Comparison of ENCODE assay signal across 26 mouse cellular contexts in the genomic region with DNA sequence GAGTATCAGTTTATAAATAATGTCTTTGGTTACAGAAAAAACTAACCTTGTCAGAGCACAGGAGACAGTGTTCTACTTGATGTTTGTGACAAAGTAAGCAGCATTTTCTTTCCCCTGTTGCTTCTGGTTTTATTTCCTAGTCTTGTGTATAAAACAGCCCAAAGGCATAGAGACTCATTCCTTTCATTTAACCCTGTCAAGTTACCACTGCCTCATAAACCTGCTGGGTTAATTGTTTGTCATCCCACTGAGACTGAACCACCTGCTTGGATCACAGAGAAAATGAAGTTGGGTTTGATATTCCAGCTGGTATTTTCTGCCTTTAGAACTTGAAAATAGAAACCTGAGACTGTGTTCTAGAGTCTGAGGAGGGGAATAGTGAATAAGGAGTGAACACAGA.
"Had no signal": no experiment of that assay in that cellular context is flagged by ENCODE, and none has a peak within 500 bp of the region (broad histone marks: within the 10 kb centered on the region; RNA-seq: fewer than 3 reads in every experiment).

No protein-coding gene starts in this region.

- H3K9me3 ChIP-seq: heart, embryonic 10.5 days; heart, embryonic 12.5 days; hindbrain, embryonic 10.5 days; hindbrain, embryonic 12.5 days; intestine, embryonic 15.5 days; limb, embryonic 10.5 days; limb, embryonic 12.5 days; liver, embryonic 13.5 days; liver, embryonic 15.5 days had no signal

- H3K27me3 ChIP-seq: heart, embryonic 12.5 days; hindbrain, embryonic 12.5 days; intestine, embryonic 15.5 days; limb, embryonic 12.5 days; liver, embryonic 13.5 days; liver, embryonic 15.5 days had no signal

- H3K4me2 ChIP-seq: heart, embryonic 12.5 days; hindbrain, embryonic 12.5 days; hindbrain, embryonic 14.5 days; intestine, embryonic 15.5 days; limb, embryonic 12.5 days; liver, embryonic 11.5 days; liver, embryonic 13.5 days; liver, embryonic 15.5 days had no signal

- ATAC-seq: hindbrain, embryonic 16.5 days; inflammation-experienced regulatory T-cells, adult 6 months; intestine, embryonic 15.5 days; intestine, postnatal 0 days had no signal

- DNase-seq: gastrocnemius, adult 2 months; gastrocnemius, postnatal 10 days; gastrocnemius, postnatal 25 days; heart, adult 18-20 months; heart, postnatal 10 days; heart, postnatal 4 days; kidney, adult 8-10 months; kidney, postnatal 25 days; kidney, postnatal 4 days; liver; liver, embryonic 13.5 days had no signal

- H3K4me1 ChIP-seq: heart, embryonic 10.5 days; hindbrain, embryonic 10.5 days; hindbrain, embryonic 12.5 days; limb, embryonic 10.5 days; liver, embryonic 13.5 days; liver, embryonic 15.5 days had no signal

- H3K9ac ChIP-seq: heart, embryonic 12.5 days; hindbrain, embryonic 12.5 days; hindbrain, embryonic 14.5 days; intestine, embryonic 15.5 days; limb, embryonic 12.5 days; liver, embryonic 13.5 days; liver, embryonic 15.5 days had no signal

- H3K4me3 ChIP-seq: gastrocnemius, adult 2 months; heart, embryonic 10.5 days; heart, embryonic 12.5 days; hindbrain, embryonic 10.5 days; hindbrain, embryonic 12.5 days; intestine, embryonic 15.5 days; layer of hippocampus, adult 2 months; left cerebral cortex, adult 2 months; limb, embryonic 10.5 days; limb, embryonic 12.5 days; liver, embryonic 13.5 days; liver, embryonic 15.5 days had no signal

- H3K36me3 ChIP-seq: heart, embryonic 10.5 days; heart, embryonic 12.5 days; hindbrain, embryonic 10.5 days; hindbrain, embryonic 12.5 days; intestine, embryonic 15.5 days; limb, embryonic 10.5 days; limb, embryonic 12.5 days; liver, embryonic 13.5 days; liver, embryonic 15.5 days had no signal

- H3K27ac ChIP-seq: gastrocnemius, adult 2 months; heart, embryonic 10.5 days; hindbrain, embryonic 10.5 days; hindbrain, embryonic 12.5 days; hindbrain, embryonic 14.5 days; intestine, embryonic 15.5 days; layer of hippocampus, adult 2 months; left cerebral cortex, adult 2 months; limb, embryonic 10.5 days; limb, embryonic 12.5 days; liver, embryonic 13.5 days; liver, embryonic 15.5 days had no signal
